Comparison of ENCODE assay signal across 8 mouse cellular contexts in genomic region chr7:73648010-73648409, GRCm38 (mm10).
DNase-seq lines count a peak whose midpoint lies in the region; ATAC-seq and TF ChIP-seq lines count a peak whose summit lies in the region.

No protein-coding gene starts in this region.

- no peaks in the 10 kb centered on the region for H3K36me3 ChIP-seq in forebrain, embryonic 14.5 days (ENCODE audit: control insufficient read depth, insufficient read depth, low read length)
- no peaks in the 10 kb centered on the region for H3K36me3 ChIP-seq in forebrain, embryonic 16.5 days (ENCODE audit: control insufficient read depth, insufficient read depth)
- no peaks in the 10 kb centered on the region for H3K36me3 ChIP-seq in stomach, postnatal 0 days (ENCODE audit: control insufficient read depth, insufficient read depth, low read length)

- peak; percentile 85 for TF ChIP-seq CTCF in stomach, postnatal 0 days (IDR thresholded peaks at IDR 0.05; ENCODE audit: low read depth)

- peak; percentile 86 for DNase-seq in forebrain, embryonic 14.5 days (ENCODE audit: low spot score)
- peak; percentile 81 to 89 for DNase-seq in adrenal gland, adult 18-20 months (ENCODE audit: low spot score in 2 of 2)
- peak; percentile 81 for DNase-seq in embryo, embryonic 11 days
- DNase-seq in heart, postnatal 14 days = peak; percentile 81 to 91
- peak; percentile 71 for DNase-seq in left cerebral cortex, adult 11 months (ENCODE audit: low spot score)
- DNase-seq in monocyte, adult 2 months (ENCODE audit: low read depth in 1 of 2, low spot score in 2 of 2) = peak; percentile 26 to 73
- DNase-seq in stomach, postnatal 0 days (ENCODE audit: low spot score) = peak; percentile 84

- H3K4me3 ChIP-seq in forebrain, embryonic 14.5 days (ENCODE audit: low read depth, low read length) = no peak overlapping the region
- no peak overlapping the region for H3K4me3 ChIP-seq in forebrain, embryonic 16.5 days (replicated peaks; ENCODE audit: low read length)
- no peak overlapping the region for H3K4me3 ChIP-seq in stomach, postnatal 0 days (ENCODE audit: low read depth, low read length)

- ATAC-seq in forebrain, embryonic 14.5 days = no peak
- ATAC-seq in forebrain, embryonic 16.5 days = no peak
- ATAC-seq in stomach, postnatal 0 days (ENCODE audit: low FRiP score, low TSS enrichment) = 0 out of 2 replicates have a peak, but pooled peaks have one; percentile 30

- intact Hi-C loops in heart, postnatal 14 days (cut with DNase I) = loop anchor here (5.0 kb wide), 1 partner anchor 1251 kb away; no protein-coding TSS in a partner anchor

- H3K4me1 ChIP-seq in forebrain, embryonic 14.5 days (ENCODE audit: control insufficient read depth, insufficient read depth, low read length) = peaks cover 17% of the 10 kb centered on the region
- H3K4me1 ChIP-seq in forebrain, embryonic 16.5 days (replicated peaks; ENCODE audit: control insufficient read depth, insufficient read depth, low read length) = peaks cover 29% of the 10 kb centered on the region
- H3K4me1 ChIP-seq in stomach, postnatal 0 days (replicated peaks; ENCODE audit: control insufficient read depth, insufficient read depth) = no peaks in the 10 kb centered on the region

- WGBS in forebrain, embryonic 14.5 days = 34% methylated on average over 4 of the region's 4 CpGs
- WGBS in forebrain, embryonic 16.5 days = 40% methylated on average over 4 of the region's 4 CpGs
- WGBS in stomach, postnatal 0 days = 27% methylated on average over 4 of the region's 4 CpGs

- no peaks in the 10 kb centered on the region for H3K27me3 ChIP-seq in forebrain, embryonic 14.5 days (replicated peaks; ENCODE audit: control insufficient read depth, insufficient read depth, low read length)
- no peaks in the 10 kb centered on the region for H3K27me3 ChIP-seq in forebrain, embryonic 16.5 days (replicated peaks; ENCODE audit: control insufficient read depth, insufficient read depth, low read length)
- H3K27me3 ChIP-seq in stomach, postnatal 0 days (ENCODE audit: control insufficient read depth, insufficient read depth, low read length) = no peaks in the 10 kb centered on the region

- no peaks in the 10 kb centered on the region for H3K9me3 ChIP-seq in forebrain, embryonic 14.5 days (replicated peaks; ENCODE audit: control insufficient read depth, low read length)
- no peaks in the 10 kb centered on the region for H3K9me3 ChIP-seq in forebrain, embryonic 16.5 days (ENCODE audit: control insufficient read depth, low read length)
- no peaks in the 10 kb centered on the region for H3K9me3 ChIP-seq in stomach, postnatal 0 days (ENCODE audit: control insufficient read depth, low read length)

- no peak overlapping the region for H3K9ac ChIP-seq in forebrain, embryonic 14.5 days (ENCODE audit: low read length)
- no peak overlapping the region for H3K9ac ChIP-seq in forebrain, embryonic 16.5 days (replicated peaks; ENCODE audit: low read depth, low read length)
- H3K9ac ChIP-seq in stomach, postnatal 0 days (ENCODE audit: low read length) = no peak overlapping the region

- no peak for TF ChIP-seq EP300 in stomach, postnatal 0 days (optimal IDR thresholded peaks at IDR 0.05)

- H3K4me2 ChIP-seq in forebrain, embryonic 14.5 days (ENCODE audit: low read length) = no peak overlapping the region
- no peak overlapping the region for H3K4me2 ChIP-seq in forebrain, embryonic 16.5 days (ENCODE audit: low read length)
- H3K4me2 ChIP-seq in stomach, postnatal 0 days (replicated peaks; ENCODE audit: low read depth) = no peak overlapping the region

- H3K27ac ChIP-seq in forebrain, embryonic 14.5 days (ENCODE audit: low read depth, low read length) = no peak overlapping the region
- no peak overlapping the region for H3K27ac ChIP-seq in forebrain, embryonic 16.5 days (ENCODE audit: low read length)
- H3K27ac ChIP-seq in stomach, postnatal 0 days (replicated peaks) = no peak overlapping the region
